In genomic region chr2:44782746-44783145, GRCm38 (mm10) we compare ENCODE assay signal across 25 mouse cellular contexts.
"Had no signal": no experiment of that assay in that cellular context is flagged by ENCODE, and none has a peak within 500 bp of the region (broad histone marks: within the 10 kb centered on the region; RNA-seq: fewer than 3 reads in every experiment).

No protein-coding gene starts in this region.

- H3K4me3 ChIP-seq: gastrocnemius, adult 2 months; heart, embryonic 10.5 days; heart, embryonic 12.5 days; hindbrain, embryonic 10.5 days; hindbrain, embryonic 12.5 days; intestine, embryonic 15.5 days; left cerebral cortex, adult 2 months; limb, embryonic 10.5 days; limb, embryonic 12.5 days; liver, embryonic 13.5 days; liver, embryonic 15.5 days had no signal

- ATAC-seq: forebrain, embryonic 16.5 days; hindbrain, embryonic 16.5 days; inflammation-experienced regulatory T-cells, adult 6 months; intestine, embryonic 15.5 days; intestine, postnatal 0 days; liver, postnatal 0 days had no signal

- H3K4me1 ChIP-seq: heart, embryonic 10.5 days; heart, embryonic 12.5 days; hindbrain, embryonic 10.5 days; hindbrain, embryonic 12.5 days; intestine, embryonic 15.5 days; limb, embryonic 10.5 days; limb, embryonic 12.5 days; liver, embryonic 13.5 days; liver, embryonic 15.5 days had no signal

- H3K27me3 ChIP-seq: heart, embryonic 12.5 days; hindbrain, embryonic 12.5 days; intestine, embryonic 15.5 days; limb, embryonic 12.5 days; liver, embryonic 13.5 days; liver, embryonic 15.5 days had no signal

- H3K9me3 ChIP-seq: heart, embryonic 10.5 days; heart, embryonic 12.5 days; intestine, embryonic 15.5 days; limb, embryonic 10.5 days; limb, embryonic 12.5 days; liver, embryonic 13.5 days; liver, embryonic 15.5 days had no signal

- H3K27ac ChIP-seq: gastrocnemius, adult 2 months; heart, embryonic 10.5 days; hindbrain, embryonic 10.5 days; hindbrain, embryonic 12.5 days; hindbrain, embryonic 14.5 days; intestine, embryonic 15.5 days; left cerebral cortex, adult 2 months; limb, embryonic 10.5 days; limb, embryonic 12.5 days; liver, embryonic 13.5 days; liver, embryonic 15.5 days had no signal

- H3K9ac ChIP-seq: heart, embryonic 12.5 days; hindbrain, embryonic 12.5 days; hindbrain, embryonic 14.5 days; intestine, embryonic 15.5 days; limb, embryonic 12.5 days; liver, embryonic 13.5 days; liver, embryonic 15.5 days; liver, postnatal 0 days had no signal

- H3K36me3 ChIP-seq: heart, embryonic 12.5 days; intestine, embryonic 15.5 days; limb, embryonic 10.5 days; limb, embryonic 12.5 days; liver, embryonic 13.5 days; liver, embryonic 15.5 days had no signal

- DNase-seq: gastrocnemius, adult 2 months; gastrocnemius, postnatal 10 days; gastrocnemius, postnatal 25 days; heart, adult 18-20 months; heart, postnatal 10 days; heart, postnatal 4 days; layer of hippocampus, adult 9-11 months; liver; liver, embryonic 13.5 days; liver, postnatal 0 days had no signal

- H3K4me2 ChIP-seq: heart, embryonic 12.5 days; hindbrain, embryonic 12.5 days; hindbrain, embryonic 14.5 days; intestine, embryonic 15.5 days; limb, embryonic 12.5 days; liver, embryonic 11.5 days; liver, embryonic 13.5 days; liver, embryonic 15.5 days had no signal
